Mouse (Mus musculus) G1E (cell line): ENCODE measurements around the gene Tipin. TPM values are rescaled to one million over a fixed set of nuclear protein-coding genes. Genes with fewer than 3 reads are reported as not detected.
A peak's percentile ranks its signal among the peaks of the same experiment; 100 is the strongest.

Experiments
- ATAC-seq: 2 replicates; pipeline ENCODE4 v1.8.0; 2016; ENCODE audit warnings: mild to moderate bottlenecking; ENCODE audit not compliant: insufficient number of reproducible peaks, poor library complexity, low FRiP score, severe bottlenecking; ENCODE audit errors: extremely low read depth
- DNase-seq: peaks from one replicate; pipeline ENCODE4 v3.0.0; 2012; ENCODE audit warnings: low spot score
- H3K27me3 ChIP-seq: 2 replicates; pipeline ENCODE4 v1.6.1; 2012; ENCODE audit warnings: mild to moderate bottlenecking, low read length, inconsistent platforms; ENCODE audit not compliant: insufficient read depth
- H3K36me3 ChIP-seq: replicated peaks from 2 replicates; pipeline ENCODE3; 2012; ENCODE audit warnings: mild to moderate bottlenecking, inconsistent platforms
- H3K4me1 ChIP-seq: 2 replicates; pipeline ENCODE4 v1.6.1; 2012; ENCODE audit warnings: low read depth, low read length, inconsistent platforms, mixed read lengths; ENCODE audit not compliant: insufficient read depth
- H3K4me3 ChIP-seq: 2 replicates; pipeline ENCODE4 v1.5.1; 2012; ENCODE audit warnings: low read depth, mild to moderate bottlenecking, inconsistent platforms, low read length, moderate library complexity, mixed read lengths
- H3K9me3 ChIP-seq: replicated peaks from 2 replicates; pipeline ENCODE4 v1.6.1; 2012; ENCODE audit warnings: inconsistent platforms
- CTCF ChIP-seq: IDR thresholded peaks from 2 replicates; pipeline ENCODE4 v1.5.1; 2012; ENCODE audit warnings: low read depth, low read length, inconsistent platforms, mixed read lengths
- GATA1 ChIP-seq: IDR thresholded peaks from 2 replicates; pipeline ENCODE4 v1.6.1; 2012; ENCODE audit warnings: borderline replicate concordance, low read length, inconsistent platforms, mixed read lengths
- GATA2 ChIP-seq: IDR thresholded peaks from 2 replicates; pipeline ENCODE4 v1.6.1; 2012; ENCODE audit warnings: low read depth, low read length, inconsistent platforms, borderline replicate concordance
- POLR2AphosphoS5 ChIP-seq: IDR thresholded peaks from 2 replicates; pipeline ENCODE4 v1.6.1; 2012; ENCODE audit warnings: low read depth, low read length, inconsistent platforms; ENCODE audit not compliant: insufficient replicate concordance
- TAL1 ChIP-seq: conservative IDR thresholded peaks from 2 replicates; pipeline ENCODE4 v1.6.1; 2012; ENCODE audit warnings: low read depth, low read length, inconsistent platforms, mixed read lengths
- polyA plus RNA-seq: library from polyadenylated mRNA; stranded (reverse); fragments of >175 nt; gene quantifications from 2 replicates; pipeline ENCODE4 v1.2.3, GENCODE M21; 2012
- total RNA-seq, 2 experiments: library from RNA; stranded (forward) in 1 of 2; stranded (reverse) in 1 of 2; fragments of 200-1000 nt in 1 of 2; fragments of >200 nt in 1 of 2; fragmentation: Nextera tagmentation in 1 of 2; gene quantifications; 2 replicates each; pipeline ENCODE4 v1.2.3; 2014 to 2017

Tipin gene
- total and polyA plus RNA-seq, 3 experiments: 8.0 to 344 (median 130) TPM

GRCm38 (mm10) chr9:64347377-64347776, 66.0 kb downstream of the Tipin start:
- ATAC-seq (no peak), DNase-seq (no peak)
- no peak for TF ChIP-seq GATA1
- TF ChIP-seq CTCF: peak; percentile 46; the same call in 1 of the 2 replicates
- TF ChIP-seq TAL1: no peak
- TF ChIP-seq GATA2: no peak
- no peak for TF ChIP-seq POLR2AphosphoS5
- Histone ChIP-seq H3K27me3 (peaks cover 3% of the 10 kb centered on the region; the same call in 1 of the 2 replicates), H3K9me3 (no peaks in the 10 kb centered on the region), H3K4me1 (peaks cover 4% of the 10 kb centered on the region; the same call in 1 of the 2 replicates), H3K4me3 (no peak overlapping the region), H3K36me3 (peaks cover under 1% of the 10 kb centered on the region)

DNA sequence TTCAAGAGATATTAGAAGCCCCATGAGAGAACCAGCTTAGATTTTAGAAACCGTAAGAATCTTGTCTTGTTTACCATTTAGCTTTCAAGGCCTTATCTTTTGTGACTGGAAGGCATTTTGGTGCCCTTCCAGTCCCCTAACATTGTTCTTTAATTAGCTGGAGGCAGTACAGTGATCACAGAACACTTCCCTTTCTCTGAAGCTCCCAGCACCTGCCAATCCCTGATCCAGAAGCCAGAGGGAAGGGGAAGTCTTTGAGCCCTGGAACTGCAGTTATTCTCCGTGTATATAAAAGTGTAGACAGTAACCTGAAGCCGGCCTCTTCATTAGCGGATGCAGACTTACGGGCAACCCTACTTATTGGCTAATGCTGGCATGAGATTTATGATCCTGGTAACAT, 68.1 kb downstream of the Tipin start:
- DNase-seq (no peak), ATAC-seq (no peak)
- Histone ChIP-seq H3K36me3 (no peaks in the 10 kb centered on the region), H3K4me1 (0 out of 2 replicates have a peak, but pooled peaks cover 3% of the 10 kb centered on the region), H3K9me3 (no peaks in the 10 kb centered on the region), H3K4me3 (no peak overlapping the region), H3K27me3 (peaks cover 12% of the 10 kb centered on the region; the same call in 1 of the 2 replicates)
- no peak for TF ChIP-seq GATA1
- no peak for TF ChIP-seq GATA2
- TF ChIP-seq CTCF: no peak
- no peak for TF ChIP-seq TAL1
- no peak for TF ChIP-seq POLR2AphosphoS5

DNA sequence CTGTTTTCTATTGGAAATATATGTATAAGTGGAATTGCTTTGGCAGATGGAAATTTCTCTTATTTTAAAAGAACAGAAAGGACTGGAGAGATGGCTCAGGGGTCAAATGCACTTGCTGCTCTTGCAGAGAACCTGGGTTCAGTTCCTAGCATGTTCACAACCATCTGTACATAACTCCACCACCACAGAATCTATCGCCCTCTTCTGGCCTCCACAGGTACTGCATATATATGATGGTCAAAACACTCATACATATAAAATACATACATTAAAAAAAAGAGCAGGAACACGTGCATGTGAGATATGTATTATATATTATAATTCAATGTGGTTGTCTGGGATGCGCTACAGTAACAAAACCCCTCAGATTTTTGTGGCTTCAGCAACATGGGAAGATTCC, 69.8 kb downstream of the Tipin start:
- TF ChIP-seq CTCF (0 out of 2 replicates have a peak, but pooled peaks have one; percentile 5), GATA2 (no peak)
- Histone ChIP-seq H3K36me3 (no peaks in the 10 kb centered on the region), H3K9me3 (no peaks in the 10 kb centered on the region), H3K4me3 (no peak overlapping the region), H3K4me1 (no peaks in the 10 kb centered on the region), H3K27me3 (peaks cover 15% of the 10 kb centered on the region)
- DNase-seq: no peak
- no peak for ATAC-seq

Other genes with a start within 250 kb of the Tipin start
- not detected in 2 replicates for gene Lctl, start 164.4 kb upstream of the Tipin start, total RNA-seq (2014; fragmentation: Nextera tagmentation)
- gene Lctl, start 164.4 kb upstream of the Tipin start, total RNA-seq (2017): 0.12 TPM in 1 of 2 replicates, not detected in the other
- not detected in 2 replicates for gene Lctl, start 164.4 kb upstream of the Tipin start, polyA plus RNA-seq
- 163 and 180 TPM in 2 replicates for gene Zwilch, start 108.5 kb upstream of the Tipin start, total RNA-seq (2014; fragmentation: Nextera tagmentation)
- 189 and 202 TPM in 2 replicates for gene Zwilch, start 108.5 kb upstream of the Tipin start, total RNA-seq (2017)
- gene Zwilch, start 108.5 kb upstream of the Tipin start, polyA plus RNA-seq: 9.1 and 14.2 TPM in 2 replicates
- gene Rpl4, start 108.2 kb upstream of the Tipin start, total RNA-seq (2014; fragmentation: Nextera tagmentation): 7,560 and 7,833 TPM in 2 replicates
- 2,308 and 2,582 TPM in 2 replicates for gene Rpl4, start 108.2 kb upstream of the Tipin start, total RNA-seq (2017)
- 506 and 513 TPM in 2 replicates for gene Rpl4, start 108.2 kb upstream of the Tipin start, polyA plus RNA-seq
- 14.0 and 18.8 TPM in 2 replicates for gene Snapc5, start 102.3 kb upstream of the Tipin start, total RNA-seq (2014; fragmentation: Nextera tagmentation)
- gene Snapc5, start 102.3 kb upstream of the Tipin start, total RNA-seq (2017): 40.4 and 45.1 TPM in 2 replicates
- 1.8 and 4.4 TPM in 2 replicates for gene Snapc5, start 102.3 kb upstream of the Tipin start, polyA plus RNA-seq
- gene Uchl4, start 46.4 kb upstream of the Tipin start, total RNA-seq (2014; fragmentation: Nextera tagmentation): 0.75 and 1.2 TPM in 2 replicates
- gene Uchl4, start 46.4 kb upstream of the Tipin start, total RNA-seq (2017): 2.0 and 2.6 TPM in 2 replicates
- gene Uchl4, start 46.4 kb upstream of the Tipin start, polyA plus RNA-seq: not detected in 2 replicates
- gene Map2k1, start 27.9 kb upstream of the Tipin start, total RNA-seq (2014; fragmentation: Nextera tagmentation): 34.7 and 43.3 TPM in 2 replicates
- 106 and 121 TPM in 2 replicates for gene Map2k1, start 27.9 kb upstream of the Tipin start, total RNA-seq (2017)
- gene Map2k1, start 27.9 kb upstream of the Tipin start, polyA plus RNA-seq: 25.8 and 40.0 TPM in 2 replicates
- 16.9 and 18.9 TPM in 2 replicates for gene Dis3l, start 59.7 kb downstream of the Tipin start, total RNA-seq (2014; fragmentation: Nextera tagmentation)
- 20.7 and 22.4 TPM in 2 replicates for gene Dis3l, start 59.7 kb downstream of the Tipin start, total RNA-seq (2017)
- gene Dis3l, start 59.7 kb downstream of the Tipin start, polyA plus RNA-seq: 4.2 and 5.6 TPM in 2 replicates
- not detected in 2 replicates for gene Megf11, start 104.0 kb downstream of the Tipin start, total RNA-seq (2014; fragmentation: Nextera tagmentation)
- 0.17 and 0.38 TPM in 2 replicates for gene Megf11, start 104.0 kb downstream of the Tipin start, total RNA-seq (2017)
- gene Megf11, start 104.0 kb downstream of the Tipin start, polyA plus RNA-seq: 0.25 and 0.33 TPM in 2 replicates